Mouse (Mus musculus): ENCODE results near the gene Olfr1337. TPM values are rescaled to one million over a fixed set of nuclear protein-coding genes. Genes with fewer than 3 reads are reported as not detected.
"Not testable (repeated sequence)": the region's sequence is repeated elsewhere in the genome, so short reads cannot be mapped to it uniquely, and the experiment has no call there.

Gene Olfr1337
- total RNA-seq (2021): not detected
- long read RNA-seq, experiment 1: 0 reads
- long read RNA-seq, experiment 2: 0 reads

- DNase-seq: no peak
Observed at GRCm38 (mm10) chr4:118782486-118782885, at the start of gene Olfr1337. Olfr1337 (minus strand) TSS chr4:118782586.

GRCm38 (mm10) chr4:118818921-118819320 lies 36.5 kb upstream of the Olfr1337 start:
- DNase-seq: no peak

- DNase-seq: no peak
Observed at GRCm38 (mm10) chr4:118809844-118810243, 27.5 kb upstream of the Olfr1337 start, which contains the start of gene Olfr1335. Olfr1335 (minus strand) TSS chr4:118809944.

GRCm38 (mm10) chr4:118792796-118793195 lies 10.4 kb upstream of the Olfr1337 start:
- not testable (repeated sequence) for DNase-seq

- DNase-seq: no peak
Observed at GRCm38 (mm10) chr4:118758637-118759036, 23.7 kb downstream of the Olfr1337 start, which contains the start of gene Olfr1338. Olfr1338 (minus strand) TSS chr4:118758737.

GRCm38 (mm10) chr4:118741881-118742280 lies 40.5 kb downstream of the Olfr1337 start:
- DNase-seq: no peak

- no peak for DNase-seq
Observed at GRCm38 (mm10) chr4:118740988-118741698, 41.2 kb downstream of the Olfr1337 start.

- DNase-seq: no peak
Observed at GRCm38 (mm10) chr4:118739574-118739973, 42.8 kb downstream of the Olfr1337 start.

- DNase-seq: no peak
Observed at GRCm38 (mm10) chr4:118731875-118732274, 50.5 kb downstream of the Olfr1337 start, which contains the start of gene Olfr1339. Olfr1339 (plus strand) TSS chr4:118732175.

Other genes with a start within 250 kb of the Olfr1337 start
- under 1 TPM; 0.14 to 0.23 TPM for gene Tmem125, start 238.5 kb downstream of the Olfr1337 start, total RNA-seq (2021)
- gene Cfap57, start 161.8 kb downstream of the Olfr1337 start, total RNA-seq (2021): not detected
- gene Ebna1bp2, start 161.8 kb downstream of the Olfr1337 start, total RNA-seq (2021): 10 to 100 TPM; 43.3 to 47.1 TPM
- not detected for gene Olfr62, start 123.6 kb downstream of the Olfr1337 start, total RNA-seq (2021)
- not detected for gene Olfr1342, start 89.8 kb downstream of the Olfr1337 start, total RNA-seq (2021)
- not detected for gene Olfr1341, start 79.1 kb downstream of the Olfr1337 start, total RNA-seq (2021)
- gene Olfr1340, start 62.4 kb downstream of the Olfr1337 start, total RNA-seq (2021): not detected
- gene Olfr1339, start 50.4 kb downstream of the Olfr1337 start, total RNA-seq (2021): not detected
- not detected for gene Olfr1338, start 23.8 kb downstream of the Olfr1337 start, total RNA-seq (2021)
- not detected for gene Olfr1335, start 27.4 kb upstream of the Olfr1337 start, total RNA-seq (2021)
- not detected for gene Olfr1333, start 53.7 kb upstream of the Olfr1337 start, total RNA-seq (2021)
- not detected for gene Olfr1331, start 82.1 kb upstream of the Olfr1337 start, total RNA-seq (2021)
- not detected for gene Olfr1330, start 106.0 kb upstream of the Olfr1337 start, total RNA-seq (2021)
- gene Olfr1329, start 134.9 kb upstream of the Olfr1337 start, total RNA-seq (2021): not detected
- gene Olfr1328, start 156.0 kb upstream of the Olfr1337 start, total RNA-seq (2021): not detected
- gene Lao1, start 179.0 kb upstream of the Olfr1337 start, total RNA-seq (2021): under 1 TPM in 1 of 2 experiments, not detected in 1; 0.16 TPM

Data from gastrocnemius, postnatal 10 days (tissue).